Mouse (Mus musculus) myocyte (in vitro differentiated cells): ENCODE results near the gene Dnah7a. TPM values are rescaled to one million over a fixed set of nuclear protein-coding genes. Genes with fewer than 3 reads are reported as not detected.

Experiments used
- H3K27me3 ChIP-seq: one replicate; pipeline ENCODE4 v1.6.1; 2011; ENCODE audit not compliant: control insufficient read depth, insufficient read depth, insufficient read length
- H3K36me3 ChIP-seq: one replicate; pipeline ENCODE4 v1.6.1; 2011; ENCODE audit not compliant: control insufficient read depth, insufficient read depth
- H3K4me2 ChIP-seq: one replicate; pipeline ENCODE4 v1.6.1; 2011; ENCODE audit warnings: low read depth, control low read depth
- H3K4me3 ChIP-seq: one replicate; pipeline ENCODE4 v1.5.1; 2011; ENCODE audit warnings: mild to moderate bottlenecking, control low read depth, moderate library complexity
- H3K79me2 ChIP-seq: one replicate; pipeline ENCODE4 v1.6.1; 2011; ENCODE audit not compliant: control insufficient read depth, insufficient read depth
- H3ac ChIP-seq: one replicate; pipeline ENCODE4 v1.6.1; 2011; ENCODE audit not compliant: control insufficient read depth, insufficient read length
- CEBPB ChIP-seq: IDR thresholded peaks from 2 replicates; pipeline ENCODE4 v1.6.1; 2011; ENCODE audit warnings: mild to moderate bottlenecking, moderate library complexity; ENCODE audit not compliant: poor library complexity, insufficient read depth, severe bottlenecking
- E2F4 ChIP-seq: IDR thresholded peaks from one replicate; pipeline ENCODE4 v1.6.1; 2011; ENCODE audit warnings: mild to moderate bottlenecking, control low read depth, moderate library complexity; ENCODE audit not compliant: insufficient read depth
- MAX ChIP-seq: IDR thresholded peaks from one replicate; pipeline ENCODE4 v1.6.1; 2011; ENCODE audit warnings: low read depth, mild to moderate bottlenecking, control low read depth
- MYOD1 ChIP-seq, 3 experiments: IDR thresholded peaks; one replicate each; pipeline ENCODE4 v1.6.1; 2011; ENCODE audit warnings: control low read depth in 2 of 3, low read depth in 2 of 3, mild to moderate bottlenecking in 2 of 3, moderate library complexity in 1 of 3; ENCODE audit not compliant: insufficient read length in 2 of 3, control insufficient read depth in 1 of 3
- MYOG ChIP-seq, 3 experiments: IDR thresholded peaks; one replicate each; pipeline ENCODE4 v1.6.1; 2011; ENCODE audit warnings: control low read depth in 2 of 3, low read depth in 2 of 3, mild to moderate bottlenecking in 2 of 3; ENCODE audit not compliant: insufficient read length in 2 of 3, control insufficient read depth in 1 of 3, insufficient read depth in 1 of 3
- POLR2A ChIP-seq: IDR thresholded peaks from one replicate; pipeline ENCODE4 v1.6.1; 2011; ENCODE audit warnings: low read depth, mild to moderate bottlenecking, control low read depth, moderate library complexity; ENCODE audit not compliant: insufficient read length
- POLR2AphosphoS2 ChIP-seq: IDR thresholded peaks from one replicate; pipeline ENCODE4 v1.6.1; 2011; ENCODE audit warnings: low read depth, control low read depth; ENCODE audit not compliant: insufficient read length
- REST ChIP-seq: IDR thresholded peaks from one replicate; pipeline ENCODE4 v1.6.1; 2011; ENCODE audit warnings: mild to moderate bottlenecking, control low read depth, moderate library complexity; ENCODE audit not compliant: insufficient read depth, insufficient read length
- SRF ChIP-seq: IDR thresholded peaks from one replicate; pipeline ENCODE4 v1.6.1; 2011; ENCODE audit warnings: low read depth; ENCODE audit not compliant: control insufficient read depth, insufficient read length
- TCF12 ChIP-seq: IDR thresholded peaks from one replicate; pipeline ENCODE4 v1.6.1; 2011; ENCODE audit warnings: mild to moderate bottlenecking, control low read depth; ENCODE audit not compliant: poor library complexity, insufficient read depth, severe bottlenecking
- TCF3 ChIP-seq: IDR thresholded peaks from one replicate; pipeline ENCODE4 v1.6.1; 2011; ENCODE audit warnings: low read depth, control low read depth; ENCODE audit not compliant: insufficient read length
- USF1 ChIP-seq: IDR thresholded peaks from one replicate; pipeline ENCODE4 v1.6.1; 2011; ENCODE audit warnings: low read depth, mild to moderate bottlenecking, control low read depth, moderate library complexity
- polyA plus RNA-seq: library from polyadenylated mRNA; unstranded; fragments of >200 nt; fragmentation: generic; extraction: Trizol; gene quantifications from one replicate; pipeline ENCODE4 v1.2.1, GENCODE M21; 2012; ENCODE audit warnings: missing spikeins

Dnah7a gene
- polyA plus RNA-seq, 1 experiment, result not detected

DNA sequence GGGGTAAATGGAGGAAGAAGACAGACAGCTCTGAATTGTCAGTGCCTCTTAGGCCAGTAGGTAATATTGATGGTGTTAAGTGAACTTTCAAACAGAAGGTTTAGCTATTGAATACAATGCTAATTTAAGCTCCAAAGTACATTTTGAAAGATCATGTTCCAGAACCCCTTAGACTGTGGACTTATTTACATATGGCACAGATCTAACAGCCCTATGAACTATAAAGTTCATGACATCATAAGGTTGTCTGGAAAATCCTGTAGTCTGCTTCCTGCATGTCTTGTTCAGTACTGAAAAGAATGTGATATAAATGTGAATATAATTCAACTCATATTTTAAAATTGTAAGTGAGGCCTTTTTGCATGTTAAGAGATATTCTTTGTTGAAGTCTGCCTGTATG, 347.6 kb downstream of the Dnah7a start:
- Histone ChIP-seq H3K79me2 (no peaks in the 10 kb centered on the region), H3K36me3 (no peaks in the 10 kb centered on the region), H3K4me2 (no peak overlapping the region), H3K27me3 (peaks cover 6% of the 10 kb centered on the region), H3K4me3 (no peak overlapping the region), H3ac (no peak overlapping the region)
- TF ChIP-seq POLR2AphosphoS2 (no peak), POLR2A (no peak), E2F4 (no peak), MYOG (IDR thresholded peaks at IDR 0.05; ENCODE audit: control insufficient read depth in 1 of 3, insufficient read depth in 1 of 3, insufficient read length in 2 of 3, low read depth in 2 of 3) (no peak), USF1 (no peak), TCF3 (no peak), SRF (no peak), REST (no peak), TCF12 (no peak), MAX (no peak), MYOD1 (IDR thresholded peaks at IDR 0.05; ENCODE audit: control insufficient read depth in 1 of 3, insufficient read length in 2 of 3, low read depth in 2 of 3) (no peak), CEBPB (no peak)

- Histone ChIP-seq H3K27me3 (no peaks in the 10 kb centered on the region), H3K36me3 (peaks cover 10% of the 10 kb centered on the region), H3K79me2 (peaks cover 5% of the 10 kb centered on the region), H3K4me2 (peak within 1 kb of the TSS; percentile 79), H3ac (peak within 1 kb of the TSS; percentile 41), H3K4me3 (peak within 1 kb of the TSS; percentile 39)
- TF ChIP-seq TCF3 (no peak), SRF (no peak), E2F4 (peak; percentile 66), MYOD1 (IDR thresholded peaks at IDR 0.05; ENCODE audit: control insufficient read depth in 1 of 3, insufficient read length in 2 of 3, low read depth in 2 of 3) (peak in 1 of 3 experiments; percentile 7), CEBPB (no peak), TCF12 (no peak), POLR2A (peak; percentile 93), USF1 (no peak), POLR2AphosphoS2 (peak; percentile 89), REST (peak; percentile 13), MYOG (IDR thresholded peaks at IDR 0.05; ENCODE audit: control insufficient read depth in 1 of 3, insufficient read depth in 1 of 3, insufficient read length in 2 of 3, low read depth in 2 of 3) (peak in 1 of 3 experiments; percentile 14), MAX (no peak)
Measured at GRCm38 (mm10) chr1:53352327-53353261, 354.0 kb downstream of the Dnah7a start, which contains the start of the genes Asdurf, Gm28551 and Asnsd1. Asdurf (minus strand) TSS chr1:53352619. Gm28551 (minus strand) TSS chr1:53352667. Asnsd1 (minus strand) TSS chr1:53352752.

Other genes starting within 250 kb of the Dnah7a start
- gene Stk17b, start 78.4 kb upstream of the Dnah7a start, polyA plus RNA-seq, result 28.4 TPM